Mouse (Mus musculus): ENCODE results near the gene Crygd.

DNA sequence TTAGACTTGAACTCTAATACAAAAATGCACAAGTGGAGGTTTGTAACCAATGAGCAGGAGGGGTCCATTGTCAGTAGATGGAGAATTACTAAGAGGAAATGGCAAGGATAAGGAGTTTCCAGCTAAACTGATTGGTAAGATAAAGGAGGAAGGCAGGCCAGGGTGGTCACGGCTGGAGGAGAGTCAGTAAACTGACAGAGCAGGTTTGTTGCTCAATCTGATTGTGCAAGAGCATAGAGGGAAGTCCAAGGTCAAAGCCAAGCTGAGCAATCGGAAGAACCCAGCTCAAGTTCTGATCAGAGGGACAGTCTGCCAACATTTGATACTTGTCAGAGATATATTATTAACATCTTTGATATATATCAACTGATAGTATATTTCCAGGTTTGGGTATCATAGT, 27.1 kb upstream of the Crygd start:
- TF ChIP-seq EP300 (IDR thresholded peaks at IDR 0.05; ENCODE audit: low read depth) (no peak), CTCF (IDR thresholded peaks at IDR 0.05; ENCODE audit: low read depth) (no peak)
